Mouse (Mus musculus) small intestine, adult 2 months (tissue): ENCODE measurements around the gene Atp6v1g2.

Source experiments
- CTCF ChIP-seq: fragments of 200-500 bp; IDR thresholded peaks from 2 replicates; pipeline ENCODE4 v1.5.1; 2012; ENCODE audit warnings: low read depth, mild to moderate bottlenecking, control low read depth, inconsistent platforms, low read length, moderate library complexity, mixed read lengths; ENCODE audit not compliant: insufficient replicate concordance, insufficient read length; ENCODE audit errors: extremely low read depth
- POLR2A ChIP-seq: fragments of 200-500 bp; IDR thresholded peaks from 2 replicates; pipeline ENCODE4 v1.6.1; 2012; ENCODE audit warnings: low read depth, mild to moderate bottlenecking, control low read depth, inconsistent platforms, low read length, moderate library complexity

DNA sequence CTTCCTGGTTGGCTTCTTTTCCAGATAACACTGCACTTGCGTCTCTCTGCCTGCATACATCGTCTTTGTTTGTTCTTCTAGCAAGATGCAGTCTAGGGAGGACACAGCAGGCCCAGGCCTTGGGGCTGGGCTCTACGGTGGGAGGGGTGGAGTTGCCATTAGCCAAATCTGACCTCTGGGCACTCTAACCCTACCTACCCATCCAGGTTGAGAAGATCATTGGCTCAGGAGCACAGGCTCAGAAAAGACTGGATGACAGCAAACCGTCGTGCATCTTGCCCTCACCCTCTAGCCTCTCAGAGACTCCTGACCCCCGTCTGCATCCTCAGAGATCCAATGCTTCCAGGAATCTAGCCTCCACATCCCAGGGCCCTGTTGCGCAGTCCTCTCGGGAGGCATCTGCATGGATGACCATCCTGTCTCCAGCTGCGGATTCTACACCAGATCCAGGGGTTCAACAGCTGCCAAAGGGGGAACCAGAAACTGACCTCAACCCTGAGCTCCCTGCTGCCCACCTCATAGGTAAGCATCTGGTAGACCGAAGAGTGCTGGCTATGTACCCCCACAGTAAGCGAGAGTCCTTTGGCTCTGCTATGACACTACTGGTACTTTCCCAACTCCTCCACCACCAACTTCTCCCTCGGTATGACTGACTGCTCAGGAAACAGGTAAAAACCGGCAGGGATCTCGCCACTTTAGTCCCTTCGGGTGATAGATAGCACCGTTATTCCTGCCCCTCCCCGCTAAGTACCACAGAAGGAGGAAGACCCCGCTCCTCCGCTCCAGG lies 38.4 kb upstream of the Atp6v1g2 start:
- TF ChIP-seq POLR2A (no peak), CTCF (no peak)
